Mouse (Mus musculus): ENCODE results near the gene Plekhj1.

The Plekhj1 gene

GRCm38 (mm10) chr10:80751188-80751832 is 47.1 kb downstream of the Plekhj1 start:
- peak in 1 of 2 experiments; percentile 75 for DNase-seq (ENCODE audit: low spot score in 2 of 2)

- peak in 1 of 2 experiments; percentile 20 for DNase-seq (ENCODE audit: low spot score in 2 of 2)
Measured at GRCm38 (mm10) chr10:80748609-80749008, 49.8 kb downstream of the Plekhj1 start.

- peak in 1 of 2 experiments; percentile 56 for DNase-seq (ENCODE audit: low spot score in 2 of 2)
Measured at GRCm38 (mm10) chr10:80747410-80747809, 51.0 kb downstream of the Plekhj1 start.

Data from urinary bladder, adult 18-20 months (tissue).